Comparison of ENCODE assay signal across 8 mouse cellular contexts in the genomic region with DNA sequence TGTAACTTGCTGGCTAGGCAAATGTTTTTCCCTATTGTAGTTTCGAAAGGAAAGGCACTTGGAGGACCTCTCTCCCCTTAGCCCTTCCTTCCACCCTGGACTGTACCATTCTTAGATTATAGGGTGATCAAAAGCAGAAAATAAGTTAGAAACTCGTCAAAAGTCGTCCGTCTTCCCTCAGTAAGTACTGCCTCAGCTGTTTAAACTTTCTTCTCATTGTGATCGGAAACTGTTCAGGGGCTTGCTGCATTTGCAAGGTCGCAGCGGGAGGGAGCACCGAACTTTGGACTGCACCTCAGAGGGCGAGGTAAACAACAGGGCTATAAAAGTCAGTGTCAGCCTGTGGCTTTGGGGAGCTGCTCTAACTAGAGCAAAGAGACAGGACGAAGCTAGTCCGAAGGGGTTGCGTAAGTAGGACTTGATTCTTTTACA. TPM values are rescaled to one million over a fixed set of nuclear protein-coding genes. Genes with fewer than 3 reads are reported as not detected.
DNase-seq lines count a peak whose midpoint lies in the region; ATAC-seq lines count a peak whose summit lies in the region.

No protein-coding gene starts in this region.

- H3K36me3 ChIP-seq in hindbrain, embryonic 12.5 days = no peaks in the 10 kb centered on the region

- WGBS in hindbrain, embryonic 12.5 days = 4% methylated on average over 12 of the region's 12 CpGs

- H3K9ac ChIP-seq in hindbrain, embryonic 12.5 days = no peak overlapping the region

- peak; percentile 77 for ATAC-seq in hindbrain, embryonic 12.5 days (ENCODE audit: low FRiP score)

- H3K4me2 ChIP-seq in hindbrain, embryonic 12.5 days (replicated peaks) = peak overlapping the region; percentile 51

- H3K27me3 ChIP-seq in hindbrain, embryonic 12.5 days = no peaks in the 10 kb centered on the region

- H3K4me3 ChIP-seq in hindbrain, embryonic 12.5 days = peak overlapping the region; percentile 28

- H3K4me1 ChIP-seq in hindbrain, embryonic 12.5 days = peaks cover 3% of the 10 kb centered on the region; the same call in 1 of the 2 replicates

- H3K27ac ChIP-seq in hindbrain, embryonic 12.5 days = peak overlapping the region; percentile 60; the same call in 1 of the 2 replicates

- DNase-seq in R1 (ENCODE audit: low read depth, low spot score) = peak; percentile 87
- DNase-seq in cerebellum, adult 9-11 months = peak; percentile 11
- peak; percentile 20 to 34 for DNase-seq in frontal cortex, postnatal 14 days (ENCODE audit: low spot score in 2 of 2)
- peak; percentile 42 to 59 for DNase-seq in layer of hippocampus, postnatal 10 days (ENCODE audit: low spot score in 2 of 2)
- peak; percentile 91 for DNase-seq in lung, postnatal 25 days (ENCODE audit: low spot score)
- DNase-seq in retina, embryonic 14.5 days (ENCODE audit: low spot score) = peak; percentile 60
- DNase-seq in urinary bladder, postnatal 14 days (ENCODE audit: low spot score) = peak; percentile 82

- H3K9me3 ChIP-seq in hindbrain, embryonic 12.5 days (replicated peaks) = no peaks in the 10 kb centered on the region

RNA-seq across cellular contexts. Expression of gene Selenop, which starts 2.3 kb away (rescaled TPM):
- polyA plus RNA-seq in hindbrain, embryonic 12.5 days (2016; fragmentation: Nextera tagmentation; extraction: Ambion mirVana) = 77.9 and 85.9 TPM in 2 replicates
- 100 to 1,000 TPM; 230 to 263 TPM for total RNA-seq in layer of hippocampus, postnatal 10 days (2021)

RNA-seq across cellular contexts. Expression of gene Ccdc152, which starts 32.7 kb away (rescaled TPM):
- polyA plus RNA-seq in hindbrain, embryonic 12.5 days (2016; fragmentation: Nextera tagmentation; extraction: Ambion mirVana) = not detected in 2 replicates
- total RNA-seq in layer of hippocampus, postnatal 10 days (2021) = not detected

Comparison
In these comparisons a context has a peak if more than half of its experiments do, and no peak if none do; other contexts are left out.
1. Peak in every context shown above with its lines: DNase-seq, ATAC-seq, H3K4me3 ChIP-seq and H3K27ac ChIP-seq.
2. DNase-seq: peak in every context shown above with its lines; median percentile 91 in lung, postnatal 25 days; 87 in R1; 82 in urinary bladder, postnatal 14 days; 60 in retina, embryonic 14.5 days; 50 in layer of hippocampus, postnatal 10 days; 27 in frontal cortex, postnatal 14 days; 11 in cerebellum, adult 9-11 months.